Mouse (Mus musculus): ENCODE measurements at regions not wholly inside any gene's neighbourhood (a gene's known extent, or its start where the extent isn't known, plus 50 kb on each side); places are given as distances from the start of the nearest gene placed in this dataset.
A peak's percentile ranks its signal among the peaks of the same experiment; 100 is the strongest.

DNA sequence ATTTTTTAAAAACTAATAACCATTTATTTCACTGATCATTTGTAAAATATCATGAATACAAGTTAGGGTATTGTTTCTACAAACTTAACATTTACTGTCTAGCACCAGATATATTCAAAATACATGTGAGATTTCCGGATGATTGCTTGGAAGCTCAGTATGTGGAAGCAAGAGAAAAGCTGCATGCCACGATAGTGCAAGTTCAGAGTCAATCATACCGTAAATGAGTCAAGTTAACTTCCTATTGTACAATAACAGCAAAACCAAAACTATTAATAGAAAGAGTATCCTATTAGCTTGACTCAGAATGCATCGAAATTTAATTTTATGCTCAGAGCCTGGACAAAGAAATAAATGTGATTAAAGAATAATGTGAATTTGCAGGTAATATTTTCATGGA, 1284.6 kb upstream of the Cited2 start:
- DNase-seq (ENCODE audit: low read depth, low spot score) = no peak

DNA sequence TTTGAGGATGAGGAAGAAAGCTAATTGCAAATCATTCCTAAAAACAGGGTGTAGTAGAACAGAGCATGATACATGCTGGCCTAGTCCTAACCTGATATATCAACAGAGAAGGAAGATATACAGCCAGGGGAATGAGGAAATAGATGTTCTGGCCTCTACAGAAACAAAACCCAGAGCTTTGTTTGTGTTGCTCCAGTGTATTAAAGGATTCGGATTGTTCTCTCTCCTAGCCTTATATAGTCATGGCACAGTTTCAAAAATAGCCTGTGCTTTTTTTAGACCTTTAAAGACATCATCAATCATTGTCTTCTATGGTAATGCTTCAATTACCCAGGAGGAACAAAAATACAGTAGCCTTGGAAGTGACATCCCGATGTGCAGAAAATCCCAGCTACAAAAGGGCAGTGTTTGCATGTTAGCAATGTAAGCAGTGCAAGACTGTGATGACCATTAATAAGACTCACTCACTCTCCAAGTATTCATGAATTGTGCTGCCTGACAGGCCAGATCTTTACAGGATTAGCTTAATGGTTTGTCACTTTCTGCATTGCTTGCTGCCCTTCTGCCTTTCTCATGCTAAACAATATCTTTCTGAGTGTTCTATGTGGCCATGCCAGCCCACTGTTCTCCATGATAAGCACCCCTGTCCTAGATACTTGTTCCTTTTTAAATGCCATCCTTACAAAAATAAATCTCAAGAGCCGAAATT, 1281.9 kb upstream of the Cited2 start:
- peak; percentile 51 for DNase-seq (ENCODE audit: low read depth, low spot score)

DNA sequence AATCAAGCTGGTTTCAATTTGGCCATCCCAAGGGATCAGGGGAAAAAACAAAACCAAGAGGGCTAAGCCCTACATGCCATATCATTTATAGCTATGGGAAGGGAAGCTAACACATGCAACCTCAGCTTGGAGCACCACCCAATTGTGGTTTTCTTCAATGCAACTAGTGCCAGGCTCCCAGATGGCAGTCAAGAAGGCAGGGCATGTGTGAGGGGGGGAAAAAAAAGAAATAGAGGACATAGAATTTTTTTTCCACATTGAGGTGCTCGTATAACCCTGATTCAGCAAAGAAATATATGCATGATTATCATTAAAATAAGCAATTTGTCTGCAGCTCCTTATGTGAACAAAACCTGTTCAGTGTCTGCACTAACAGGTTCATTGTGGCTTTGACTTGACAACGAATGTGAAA, 1281.4 kb upstream of the Cited2 start:
- DNase-seq (ENCODE audit: low read depth, low spot score) = peak; percentile 14

DNA sequence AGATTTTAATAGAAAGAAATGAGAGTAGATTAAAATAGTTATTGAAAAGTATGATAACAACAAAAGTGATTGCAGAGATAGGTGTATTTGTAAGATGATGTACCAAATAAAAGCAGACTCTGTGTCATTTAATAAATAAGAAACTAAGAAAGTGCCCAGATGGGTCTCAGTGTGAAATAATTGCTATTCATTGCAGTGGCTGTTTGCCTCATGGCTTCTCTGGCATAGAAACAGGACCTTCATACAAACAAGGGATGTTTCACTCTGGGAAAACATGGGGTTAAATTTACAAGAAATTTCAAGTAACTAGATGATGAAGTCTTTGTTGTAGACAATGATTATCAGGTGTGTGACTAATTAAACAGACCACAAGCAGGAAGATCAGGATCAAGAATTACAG, 1279.1 kb upstream of the Cited2 start:
- no peak for DNase-seq (ENCODE audit: low read depth, low spot score)

DNA sequence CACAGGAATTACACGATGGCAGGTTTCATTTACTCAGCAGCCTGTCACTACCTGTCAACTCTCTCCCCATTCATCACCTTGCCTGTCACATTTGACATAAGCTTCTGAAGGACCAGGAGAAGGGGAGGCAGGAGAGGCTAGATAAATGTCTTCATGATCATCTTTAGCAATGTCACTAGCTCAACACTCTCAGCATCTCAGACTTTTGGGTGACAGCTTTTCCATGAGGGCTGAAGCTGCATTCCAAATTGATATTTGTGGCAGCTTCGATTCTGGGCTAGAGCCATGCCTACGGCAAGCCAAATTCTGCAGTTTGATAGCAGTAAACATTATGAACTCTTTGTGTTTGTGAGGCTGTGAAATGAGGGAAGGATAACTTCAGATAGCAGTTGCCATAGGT, 1255.1 kb upstream of the Cited2 start:
- no peak for DNase-seq (ENCODE audit: low read depth, low spot score)

DNA sequence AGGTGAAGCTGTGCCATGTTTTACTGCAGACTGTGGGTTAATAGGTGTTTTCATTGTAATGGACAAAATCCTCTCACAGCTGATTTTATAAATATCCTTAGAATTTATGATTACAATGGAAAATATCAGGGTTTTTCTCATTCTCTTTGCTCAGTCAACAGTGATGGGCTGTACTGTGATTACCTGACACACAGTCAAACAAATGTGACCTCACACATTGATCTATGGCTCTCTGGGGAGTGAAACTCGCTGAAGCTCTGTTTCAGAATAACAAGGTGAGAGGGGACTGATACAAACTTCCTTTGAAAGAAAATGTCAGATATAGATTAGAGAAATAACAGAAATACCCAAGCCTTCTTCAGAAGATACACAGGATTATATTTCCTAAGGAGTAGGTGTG, 1253.3 kb upstream of the Cited2 start:
- no peak for DNase-seq (ENCODE audit: low read depth, low spot score)

DNA sequence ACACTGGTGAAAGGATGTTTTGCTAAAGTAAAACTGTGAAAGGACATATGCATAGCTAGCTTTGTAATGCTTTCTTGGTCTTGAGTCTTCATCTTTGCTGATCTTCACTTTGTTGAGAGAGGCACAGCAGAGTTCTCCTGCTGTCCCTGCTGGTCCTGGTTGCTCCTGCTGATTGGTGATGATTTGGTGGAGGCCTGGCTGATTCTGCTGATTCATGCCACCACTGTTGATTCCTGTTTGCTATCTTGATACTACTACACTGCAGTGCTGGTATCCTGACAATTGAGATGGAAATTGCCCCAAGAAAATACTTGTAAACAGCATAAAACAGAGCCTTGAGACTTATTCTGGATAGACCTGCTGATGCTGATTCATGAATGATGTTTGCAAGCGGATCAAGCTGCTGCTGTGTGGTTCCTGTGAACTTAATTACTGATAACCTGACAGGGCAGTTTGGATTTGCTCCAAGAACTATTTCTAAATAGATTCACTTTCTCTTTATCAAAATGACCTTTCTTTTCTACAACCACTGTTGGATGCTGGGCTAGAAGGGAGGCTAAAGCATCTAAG, 1249.0 kb upstream of the Cited2 start:
- no peak for DNase-seq (ENCODE audit: low read depth, low spot score)

DNA sequence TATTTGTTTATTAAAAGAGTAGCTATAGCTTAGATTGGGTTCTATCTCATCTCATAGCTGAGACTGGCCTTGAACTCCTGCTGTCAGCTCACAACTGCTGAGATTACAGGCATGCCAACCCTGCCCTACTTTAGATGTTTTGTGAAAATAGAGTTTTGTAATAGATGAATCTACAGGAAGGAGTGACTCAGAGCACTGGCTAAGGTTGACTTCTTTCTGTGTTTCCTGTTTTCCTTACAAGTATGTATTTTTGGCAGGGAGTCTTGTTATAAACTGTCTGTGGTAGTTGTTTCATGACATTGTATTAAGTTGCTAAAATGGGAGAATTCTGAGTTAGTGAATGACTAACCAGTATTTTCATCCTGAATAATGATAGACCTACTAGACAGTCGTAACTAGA, 1224.4 kb upstream of the Cited2 start:
- no peak for DNase-seq (ENCODE audit: low read depth, low spot score)

DNA sequence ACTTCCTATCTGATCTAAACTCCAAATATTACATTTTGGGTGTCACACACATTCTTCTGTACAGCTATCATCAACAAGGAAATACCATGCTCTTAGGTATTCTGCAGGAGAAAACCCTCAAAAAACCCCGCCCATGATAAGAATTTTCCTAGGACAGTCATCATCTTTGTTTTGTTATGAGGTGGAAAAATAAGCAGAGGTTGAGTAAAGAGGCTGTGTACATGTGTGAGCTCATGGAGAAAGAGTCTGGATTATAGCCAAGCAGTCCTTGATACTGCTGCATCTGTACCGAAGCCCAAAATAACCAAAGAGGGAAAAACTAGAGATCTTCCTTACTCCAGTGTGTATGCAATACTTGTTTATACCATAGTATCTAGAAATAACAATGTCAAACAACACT, 1215.3 kb upstream of the Cited2 start:
- no peak for DNase-seq (ENCODE audit: low read depth, low spot score)

DNA sequence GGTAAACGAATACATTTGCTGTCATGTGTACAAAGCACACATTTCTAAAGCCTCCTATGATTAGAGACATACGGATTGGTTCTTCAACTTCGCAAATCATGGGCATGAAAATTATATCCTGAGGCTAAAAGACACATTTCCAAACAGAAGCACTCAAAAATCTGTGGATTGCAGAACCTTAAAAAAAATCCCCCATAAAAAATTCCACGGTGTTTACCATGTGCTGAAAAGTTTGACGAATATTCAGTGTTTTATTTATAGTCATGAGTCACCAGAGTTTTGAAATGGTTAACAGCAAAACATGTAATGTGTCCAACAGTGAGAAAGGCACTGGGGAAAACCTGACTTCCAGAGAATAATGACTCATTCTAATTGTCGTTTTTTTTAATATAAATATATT, 1214.9 kb upstream of the Cited2 start:
- no peak for DNase-seq (ENCODE audit: low read depth, low spot score)

DNA sequence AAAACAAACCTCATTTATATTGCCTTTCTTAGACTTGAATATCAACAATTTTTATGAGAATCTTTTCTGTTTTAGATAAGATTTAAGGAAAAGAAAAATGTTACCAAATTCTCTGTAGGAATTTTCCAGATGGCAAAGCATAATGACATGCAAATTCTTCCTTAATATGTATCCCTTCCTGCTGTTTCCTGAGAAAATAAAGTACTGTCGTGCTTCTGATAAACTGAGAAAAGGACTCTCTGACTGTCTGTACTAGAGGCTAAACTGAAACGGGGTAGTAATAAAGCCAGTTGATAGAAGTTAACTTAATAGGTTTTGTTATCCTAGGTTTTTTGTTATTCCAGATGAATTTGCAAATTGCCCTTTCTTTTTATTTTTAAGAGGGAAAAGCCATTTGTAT, 1208.4 kb upstream of the Cited2 start:
- no peak for DNase-seq (ENCODE audit: low read depth, low spot score)

DNA sequence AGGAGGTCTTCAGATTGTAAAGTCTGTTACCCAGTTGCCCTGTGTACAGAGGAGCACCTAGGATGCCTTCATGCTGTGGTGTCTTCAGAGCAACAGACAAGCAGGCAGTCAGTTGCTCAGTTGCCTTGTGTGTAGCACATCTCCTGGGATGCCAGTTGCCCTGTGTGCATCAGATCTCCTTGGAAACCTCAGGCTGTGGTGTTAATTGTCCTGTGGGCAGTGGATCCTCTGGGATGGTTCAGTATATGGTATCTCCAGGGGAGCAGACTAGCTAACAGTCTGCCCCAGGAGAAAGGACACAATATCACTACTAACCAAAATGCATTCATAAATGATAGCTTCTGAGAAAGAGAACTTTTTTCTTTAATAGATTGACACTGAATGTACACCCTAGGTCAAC, 1201.1 kb upstream of the Cited2 start:
- no peak for DNase-seq (ENCODE audit: low read depth, low spot score)

DNA sequence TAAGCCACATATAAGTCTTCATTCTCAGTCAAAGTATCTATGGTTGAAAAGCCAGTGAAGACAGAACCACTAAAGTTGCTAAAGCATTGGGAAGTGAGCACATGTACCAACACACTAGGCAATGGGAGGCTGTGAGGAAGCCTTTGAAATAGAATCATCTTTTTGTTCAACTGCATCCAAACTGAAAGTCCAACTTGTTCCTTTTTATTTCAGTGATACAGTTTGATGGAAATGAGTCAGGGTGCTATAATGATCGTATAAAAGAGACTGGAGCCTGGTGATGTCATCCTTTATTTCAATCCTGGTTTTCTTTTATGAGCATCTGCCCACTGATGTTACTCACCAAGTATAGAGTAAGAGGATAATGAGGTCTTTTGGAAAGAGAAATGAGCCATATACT, 1198.9 kb upstream of the Cited2 start:
- no peak for DNase-seq (ENCODE audit: low read depth, low spot score)

DNA sequence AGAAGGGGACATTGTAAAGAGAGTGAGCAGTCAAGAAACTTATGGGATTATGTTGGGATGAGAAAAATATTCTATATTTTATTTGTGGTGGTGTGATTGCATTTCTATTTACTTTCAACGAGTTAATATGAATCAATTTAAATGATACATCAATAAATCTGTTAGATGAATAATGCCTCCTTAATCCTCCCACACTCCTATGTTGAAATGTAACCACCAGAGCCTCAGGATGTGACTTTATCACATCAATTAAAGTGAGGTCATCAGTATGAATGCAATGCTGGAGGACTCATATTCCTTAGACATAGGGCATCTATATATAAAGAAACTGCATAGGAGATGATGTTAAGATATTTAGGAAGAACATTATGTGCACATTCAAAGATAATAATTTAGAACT, 1195.3 kb upstream of the Cited2 start:
- no peak for DNase-seq (ENCODE audit: low read depth, low spot score)

DNA sequence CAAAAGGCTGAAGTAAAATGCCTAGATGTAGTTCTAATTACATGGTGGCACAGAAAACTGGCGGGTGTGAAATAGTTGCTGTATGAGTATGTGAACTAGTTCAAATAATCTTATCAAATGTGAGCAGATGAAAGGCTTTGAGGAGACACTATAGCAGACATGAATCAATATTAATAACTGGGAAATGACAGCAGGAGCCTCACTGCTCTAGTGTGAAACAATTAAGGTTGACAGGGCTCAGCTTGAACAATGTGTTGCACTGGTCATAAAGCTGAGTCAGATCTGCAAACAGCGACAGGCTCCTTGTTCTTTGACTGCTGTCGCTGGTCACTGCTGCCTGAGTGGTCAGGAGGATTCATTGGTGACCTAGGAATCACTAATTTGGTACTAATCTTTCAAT, 1185.4 kb upstream of the Cited2 start:
- DNase-seq (ENCODE audit: low read depth, low spot score) = no peak

DNA sequence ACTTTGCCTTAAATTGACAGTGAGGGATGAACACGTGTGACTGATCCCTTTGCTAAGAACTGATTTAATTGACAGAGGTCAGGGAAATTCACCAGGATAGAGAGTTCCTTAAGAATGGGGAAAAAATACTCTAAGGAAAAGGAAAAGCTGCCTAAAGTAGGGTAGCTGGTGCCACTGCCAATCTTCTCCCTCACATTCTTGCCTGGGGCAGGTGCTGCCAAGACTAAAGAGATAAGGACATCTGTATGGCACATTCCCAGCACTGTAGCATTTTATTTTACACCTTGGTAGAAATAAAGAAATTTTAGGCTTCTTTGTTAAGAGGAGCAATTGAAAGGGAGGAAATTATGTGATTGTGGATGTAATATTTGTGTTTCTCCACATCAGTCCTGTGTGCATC, 1184.6 kb upstream of the Cited2 start:
- no peak for DNase-seq (ENCODE audit: low read depth, low spot score)

DNA sequence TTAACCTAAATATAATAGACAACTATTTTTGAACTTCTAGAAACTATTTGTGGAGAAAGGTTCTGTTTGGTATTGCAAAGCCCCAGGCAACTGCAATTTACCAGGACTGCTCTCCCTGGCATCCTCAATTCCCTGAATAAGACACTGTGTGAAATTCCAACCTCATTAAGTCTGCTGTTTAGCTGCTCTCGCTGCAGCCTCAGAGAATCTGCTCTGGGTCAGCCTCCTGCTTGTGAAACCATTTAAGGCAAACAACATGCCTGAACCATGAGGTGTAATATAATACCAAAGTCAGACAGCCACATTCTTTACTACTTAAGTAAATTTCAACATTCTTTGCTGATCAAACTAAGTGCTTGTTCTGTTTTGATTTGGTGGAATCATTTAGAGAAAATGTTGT, 1177.6 kb upstream of the Cited2 start:
- peak; percentile 61 for DNase-seq (ENCODE audit: low read depth, low spot score)

DNA sequence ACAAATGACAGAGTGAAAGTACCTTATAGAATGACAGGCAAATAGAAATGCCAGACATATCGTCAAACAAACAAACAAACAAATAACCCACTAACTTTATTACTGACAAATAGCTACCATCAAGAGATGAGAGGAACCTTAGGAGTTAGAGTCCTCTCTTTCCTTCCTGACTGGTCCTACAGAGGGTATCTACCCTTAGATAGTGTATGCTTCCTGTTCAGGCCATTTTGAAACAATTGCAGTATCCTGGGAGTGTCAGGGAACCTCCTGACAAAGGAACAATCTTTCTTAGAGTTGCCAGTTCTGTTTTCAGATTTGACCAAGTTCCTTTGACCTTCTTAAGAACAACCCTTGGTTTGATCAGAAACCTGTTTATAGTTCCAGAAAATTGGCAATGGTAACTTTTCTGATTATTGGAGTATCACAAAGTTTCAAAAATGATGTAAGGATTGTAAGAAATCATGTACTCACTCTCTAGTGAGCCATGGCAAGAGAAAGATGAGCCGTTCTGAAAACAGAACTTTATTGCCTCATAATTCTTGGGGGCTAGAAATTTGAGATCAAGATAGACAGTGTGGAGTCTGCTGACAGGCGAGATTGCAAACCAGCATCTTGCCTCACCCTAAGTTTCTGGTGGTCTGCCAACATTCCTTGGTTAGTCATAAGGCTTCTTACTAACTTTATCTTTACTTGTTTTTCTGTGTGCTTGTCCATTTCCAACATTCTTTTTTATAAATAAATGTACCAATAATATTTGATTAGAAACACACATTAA, 1170.0 kb upstream of the Cited2 start:
- peak; percentile 10 for DNase-seq (ENCODE audit: low read depth, low spot score)

DNA sequence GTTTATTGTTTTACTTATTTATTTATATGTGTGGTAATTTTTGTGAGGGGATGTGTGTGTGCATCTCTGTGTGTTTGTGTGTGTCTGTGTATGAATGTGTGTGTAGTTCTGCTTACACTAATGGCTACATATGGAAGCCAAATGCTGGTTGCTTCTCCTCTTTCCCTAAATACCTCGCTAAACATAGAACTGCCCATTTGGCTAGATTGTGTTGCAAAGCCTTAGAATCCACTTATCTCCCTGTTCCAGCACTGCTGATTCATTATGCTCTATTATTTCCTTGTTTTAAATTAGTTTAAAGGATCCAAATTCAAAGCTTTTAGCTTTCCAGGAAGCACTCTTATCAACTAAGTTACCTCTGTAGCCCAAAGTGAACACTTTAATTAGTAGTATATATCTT, 1148.5 kb upstream of the Cited2 start:
- no peak for DNase-seq (ENCODE audit: low read depth, low spot score)

DNA sequence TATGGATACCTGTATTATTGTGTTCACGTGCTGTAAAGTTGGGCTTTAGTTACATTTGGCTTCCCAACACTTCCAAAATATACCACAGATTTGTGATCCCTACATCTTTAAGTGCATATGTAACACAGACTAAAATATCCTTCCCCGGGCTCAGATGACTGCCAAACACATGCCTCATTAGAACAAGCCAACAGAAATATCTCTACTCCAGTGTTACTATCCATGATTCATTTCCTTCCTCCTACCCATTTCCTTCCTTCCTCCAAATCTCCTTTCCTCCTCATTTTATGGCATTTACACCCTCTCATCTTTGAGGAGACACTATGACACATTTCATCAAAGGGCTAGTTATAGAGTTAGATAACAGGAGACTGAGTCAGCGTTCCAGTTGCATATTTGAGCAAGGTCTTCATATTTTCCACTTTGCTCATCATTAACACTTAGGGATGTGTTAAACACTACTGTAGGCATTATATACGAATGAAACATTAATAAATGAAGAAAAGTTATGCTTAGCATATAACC, 1144.4 kb upstream of the Cited2 start:
- no peak for DNase-seq (ENCODE audit: low read depth, low spot score)

DNA sequence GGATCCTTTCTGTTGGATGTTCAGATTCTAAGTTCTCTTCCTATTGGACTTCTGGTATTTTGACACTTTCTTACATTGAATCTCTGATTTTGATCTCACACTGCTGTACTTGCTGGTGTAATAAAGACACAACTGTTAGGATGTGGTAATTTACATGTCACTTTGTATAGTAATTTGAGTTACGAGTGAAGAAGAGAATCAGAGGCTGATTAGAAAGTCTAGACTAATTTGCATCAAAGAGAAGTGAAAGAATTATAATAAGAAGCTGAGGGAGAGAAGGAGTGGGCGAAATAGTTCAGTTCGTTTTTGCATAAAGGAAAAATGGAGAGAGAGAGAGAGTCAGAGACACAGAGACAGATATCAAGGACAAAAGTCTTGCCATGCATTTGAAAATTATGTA, 1142.8 kb upstream of the Cited2 start:
- no peak for DNase-seq (ENCODE audit: low read depth, low spot score)

DNA sequence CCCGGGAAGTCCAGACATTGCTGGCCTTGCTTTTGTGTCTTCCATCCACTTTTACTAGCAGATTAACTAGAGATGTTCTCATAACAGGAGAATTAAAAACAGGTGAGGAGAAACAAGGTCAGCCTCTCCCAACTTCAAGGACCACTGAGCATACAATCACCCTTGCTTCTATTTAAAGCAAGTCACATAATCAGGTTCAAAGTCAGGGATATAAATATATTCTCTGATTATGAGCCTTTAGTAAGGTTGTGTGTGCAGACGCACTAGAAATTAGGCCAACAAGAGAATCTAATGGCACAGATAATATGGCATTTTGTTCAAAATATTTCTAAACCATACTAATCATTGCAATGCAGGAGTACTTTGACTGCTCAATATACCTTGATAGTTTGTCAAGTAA, 1134.2 kb upstream of the Cited2 start:
- no peak for DNase-seq (ENCODE audit: low read depth, low spot score)

DNA sequence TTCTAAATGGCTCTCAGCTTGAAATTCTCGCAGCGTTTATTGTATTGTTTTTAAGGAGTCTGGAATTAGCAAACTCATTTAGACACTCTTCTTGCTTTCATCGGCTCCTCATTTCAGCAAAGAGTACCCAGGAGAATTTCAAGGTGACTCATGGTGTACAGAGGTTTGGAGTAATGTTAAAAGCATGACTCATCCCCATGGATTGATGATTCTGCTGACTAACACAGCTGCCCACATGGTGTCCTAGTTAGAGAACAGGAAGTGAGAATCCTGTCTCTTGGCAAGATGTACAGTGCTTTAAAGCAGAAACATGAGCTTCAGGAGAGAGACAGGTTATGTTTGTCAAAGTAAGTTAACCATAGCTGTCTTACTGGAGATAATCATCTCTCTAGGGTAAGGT, 1133.6 kb upstream of the Cited2 start:
- peak; percentile 5 for DNase-seq (ENCODE audit: low read depth, low spot score)

Measured in mesoderm, embryonic 11.5 days (tissue).